Mouse (Mus musculus): ENCODE data around the gene Mccc2. TPM values are rescaled to one million over a fixed set of nuclear protein-coding genes. Genes with fewer than 3 reads are reported as not detected.

The Mccc2 gene
- polyA plus RNA-seq, 1 experiment, result 7.7 TPM

DNA sequence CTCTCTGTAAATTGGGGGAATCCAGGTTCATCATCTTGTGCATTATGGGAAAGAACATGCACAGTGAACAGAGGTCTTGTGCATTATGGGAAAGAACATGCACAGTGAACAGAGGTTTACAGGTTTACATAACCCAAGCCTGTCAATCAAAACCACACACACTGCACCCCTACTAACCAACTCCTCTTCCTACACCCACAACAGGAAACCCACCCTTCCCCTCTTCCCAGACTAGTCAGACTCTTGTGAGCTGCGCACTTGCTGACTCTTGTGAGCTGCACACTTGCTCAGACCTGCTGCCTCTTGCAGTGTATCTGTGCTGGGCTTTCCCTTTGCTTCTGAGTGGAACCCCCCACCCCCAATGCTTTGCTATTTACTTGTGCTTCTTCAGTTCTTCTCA, 83.0 kb downstream of the Mccc2 start:
- Histone ChIP-seq H3K27ac (ENCODE audit: control insufficient read depth, insufficient read depth, low read length) (no peak overlapping the region), H3K4me1 (replicated peaks; ENCODE audit: control insufficient read depth, insufficient read depth, low read length) (peaks cover 12% of the 10 kb centered on the region), H3K4me3 (ENCODE audit: control insufficient read depth, insufficient read depth, low read length) (no peak overlapping the region), H3K36me3 (ENCODE audit: control insufficient read depth, insufficient read depth, low read length) (no peaks in the 10 kb centered on the region), H3K27me3 (ENCODE audit: control insufficient read depth, insufficient read depth, low read length) (no peaks in the 10 kb centered on the region)
- peak; percentile 7 for DNase-seq
- WGBS, result 5% methylated on average over 1 of the region's 1 CpGs
- TF ChIP-seq CTCF (IDR thresholded peaks at IDR 0.05; ENCODE audit: borderline replicate concordance, control insufficient read depth, extremely low read depth, insufficient read depth, low read length, poor library complexity), result no peak
- TF ChIP-seq POLR2A (IDR thresholded peaks at IDR 0.05; ENCODE audit: control insufficient read depth, extremely low read depth, insufficient read depth, low read length, poor library complexity), result no peak

DNA sequence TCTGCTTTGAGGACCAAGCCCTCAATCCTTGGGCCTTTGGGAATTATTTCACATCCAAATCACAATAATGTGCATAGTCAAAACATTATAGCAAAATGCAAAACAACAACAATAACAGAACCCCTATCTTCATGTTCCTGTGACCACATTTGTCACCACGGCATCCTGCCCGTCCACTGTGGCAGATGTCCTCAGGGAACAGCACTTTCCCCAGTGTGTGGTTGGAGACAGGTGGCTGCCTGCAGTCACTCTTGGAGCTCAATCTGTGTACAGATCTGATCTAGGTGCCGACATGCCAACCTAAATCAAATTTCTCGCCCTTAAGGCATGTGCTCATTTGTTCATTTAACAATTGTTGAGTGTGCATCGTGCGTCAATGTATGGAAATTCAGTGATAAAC, 83.9 kb downstream of the Mccc2 start:
- 72% methylated on average over 6 of the region's 6 CpGs for WGBS
- Histone ChIP-seq H3K4me1 (replicated peaks; ENCODE audit: control insufficient read depth, insufficient read depth, low read length) (peaks cover 12% of the 10 kb centered on the region), H3K36me3 (ENCODE audit: control insufficient read depth, insufficient read depth, low read length) (no peaks in the 10 kb centered on the region), H3K4me3 (ENCODE audit: control insufficient read depth, insufficient read depth, low read length) (no peak overlapping the region), H3K27ac (ENCODE audit: control insufficient read depth, insufficient read depth, low read length) (no peak overlapping the region), H3K27me3 (ENCODE audit: control insufficient read depth, insufficient read depth, low read length) (no peaks in the 10 kb centered on the region)
- DNase-seq, result no peak
- TF ChIP-seq POLR2A (IDR thresholded peaks at IDR 0.05; ENCODE audit: control insufficient read depth, extremely low read depth, insufficient read depth, low read length, poor library complexity), result no peak
- no peak for TF ChIP-seq CTCF (IDR thresholded peaks at IDR 0.05; ENCODE audit: borderline replicate concordance, control insufficient read depth, extremely low read depth, insufficient read depth, low read length, poor library complexity)

DNA sequence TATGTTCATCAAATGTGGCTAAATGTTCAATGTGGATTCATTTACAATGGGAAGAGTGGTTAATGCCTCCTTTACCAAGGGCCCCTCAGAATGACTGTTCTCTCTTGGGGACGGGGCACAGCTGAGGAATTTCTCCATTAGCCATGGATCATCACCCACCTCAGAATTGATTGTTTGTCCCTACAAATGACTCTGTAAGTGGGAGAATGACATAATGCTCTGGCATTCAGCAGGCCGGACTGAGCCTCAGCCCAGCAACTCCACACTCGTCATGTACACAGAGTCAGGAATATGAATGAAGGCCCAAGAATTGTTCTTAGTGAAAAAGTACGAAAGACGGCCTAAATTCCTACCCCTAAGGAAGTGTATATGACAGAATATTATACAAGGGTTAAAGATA, 89.2 kb downstream of the Mccc2 start:
- H3K27ac ChIP-seq (ENCODE audit: control insufficient read depth, insufficient read depth, low read length), result no peak overlapping the region
- no peaks in the 10 kb centered on the region for H3K4me1 ChIP-seq (replicated peaks; ENCODE audit: control insufficient read depth, insufficient read depth, low read length)
- TF ChIP-seq CTCF (IDR thresholded peaks at IDR 0.05; ENCODE audit: borderline replicate concordance, control insufficient read depth, extremely low read depth, insufficient read depth, low read length, poor library complexity) (no peak), POLR2A (IDR thresholded peaks at IDR 0.05; ENCODE audit: control insufficient read depth, extremely low read depth, insufficient read depth, low read length, poor library complexity) (no peak)
- no peak for DNase-seq
- no peaks in the 10 kb centered on the region for H3K27me3 ChIP-seq (ENCODE audit: control insufficient read depth, insufficient read depth, low read length)
- WGBS, result 94% methylated on average over 5 of the region's 5 CpGs
- H3K36me3 ChIP-seq (ENCODE audit: control insufficient read depth, insufficient read depth, low read length), result no peaks in the 10 kb centered on the region
- no peak overlapping the region for H3K4me3 ChIP-seq (ENCODE audit: control insufficient read depth, insufficient read depth, low read length)

DNA sequence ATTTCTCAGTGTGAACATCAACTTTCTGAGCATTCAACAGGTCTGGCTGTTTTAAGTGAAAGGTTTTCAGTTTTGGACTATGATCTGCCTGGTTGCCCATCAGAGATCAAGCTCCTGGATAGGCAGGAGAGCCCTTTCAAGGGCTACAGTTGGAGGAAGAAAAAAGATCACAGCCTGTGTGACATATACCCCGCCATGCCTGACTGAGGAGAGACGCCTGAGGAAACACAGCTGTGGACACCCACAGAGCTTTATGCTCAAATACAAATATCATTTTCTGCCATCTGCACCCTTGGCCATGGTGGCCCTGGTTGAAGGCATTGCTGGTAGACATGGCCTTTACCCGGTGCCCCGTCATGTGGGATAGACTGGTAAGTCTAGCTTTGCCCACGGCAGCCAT, 99.8 kb downstream of the Mccc2 start:
- no peaks in the 10 kb centered on the region; the same call in 1 of the 2 replicates for H3K4me1 ChIP-seq (replicated peaks; ENCODE audit: control insufficient read depth, insufficient read depth, low read length)
- no peak for DNase-seq
- 86% methylated on average over 5 of the region's 5 CpGs for WGBS
- no peak overlapping the region for H3K27ac ChIP-seq (ENCODE audit: control insufficient read depth, insufficient read depth, low read length)
- TF ChIP-seq CTCF (IDR thresholded peaks at IDR 0.05; ENCODE audit: borderline replicate concordance, control insufficient read depth, extremely low read depth, insufficient read depth, low read length, poor library complexity), result no peak
- no peak for TF ChIP-seq POLR2A (IDR thresholded peaks at IDR 0.05; ENCODE audit: control insufficient read depth, extremely low read depth, insufficient read depth, low read length, poor library complexity)
- H3K4me3 ChIP-seq (ENCODE audit: control insufficient read depth, insufficient read depth, low read length), result no peak overlapping the region
- H3K36me3 ChIP-seq (ENCODE audit: control insufficient read depth, insufficient read depth, low read length), result no peaks in the 10 kb centered on the region
- H3K27me3 ChIP-seq (ENCODE audit: control insufficient read depth, insufficient read depth, low read length), result no peaks in the 10 kb centered on the region

DNA sequence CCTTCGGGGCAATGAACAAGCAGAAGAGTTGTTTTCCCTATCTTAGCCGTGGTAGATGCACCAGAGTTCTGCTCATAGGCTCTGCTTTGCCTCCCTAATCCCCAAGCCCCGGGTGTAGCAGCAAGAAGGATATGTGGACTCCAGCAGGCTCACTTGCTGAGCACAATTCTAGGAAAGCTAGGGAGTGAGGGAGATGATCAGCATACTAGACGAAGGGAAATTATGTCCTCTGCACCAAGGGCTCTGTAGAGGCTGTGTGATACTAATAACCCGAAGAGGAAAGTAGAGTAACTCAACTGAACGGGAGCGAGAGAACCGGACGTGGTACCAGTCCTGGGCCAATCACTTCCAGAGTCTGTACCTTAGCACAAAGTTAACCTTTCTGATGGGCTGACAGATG, 114.5 kb downstream of the Mccc2 start, which contains the start of gene Cartpt:
Gene Cartpt (minus strand): TSS at position 127 of the 400 bp plus-strand sequence.
- WGBS, result 53% methylated on average over 9 of the region's 9 CpGs
- H3K4me1 ChIP-seq (replicated peaks; ENCODE audit: control insufficient read depth, insufficient read depth, low read length), result no peaks in the 10 kb centered on the region
- H3K4me3 ChIP-seq (ENCODE audit: control insufficient read depth, insufficient read depth, low read length), result no peak within 1 kb of the TSS
- DNase-seq, result no peak
- H3K27me3 ChIP-seq (ENCODE audit: control insufficient read depth, insufficient read depth, low read length), result peaks cover 4% of the 10 kb centered on the region; the same call in 1 of the 2 replicates
- TF ChIP-seq POLR2A (IDR thresholded peaks at IDR 0.05; ENCODE audit: control insufficient read depth, extremely low read depth, insufficient read depth, low read length, poor library complexity) (no peak), CTCF (IDR thresholded peaks at IDR 0.05; ENCODE audit: borderline replicate concordance, control insufficient read depth, extremely low read depth, insufficient read depth, low read length, poor library complexity) (no peak)
- H3K27ac ChIP-seq (ENCODE audit: control insufficient read depth, insufficient read depth, low read length), result no peak within 1 kb of the TSS
- H3K36me3 ChIP-seq (ENCODE audit: control insufficient read depth, insufficient read depth, low read length), result no peaks in the 10 kb centered on the region

DNA sequence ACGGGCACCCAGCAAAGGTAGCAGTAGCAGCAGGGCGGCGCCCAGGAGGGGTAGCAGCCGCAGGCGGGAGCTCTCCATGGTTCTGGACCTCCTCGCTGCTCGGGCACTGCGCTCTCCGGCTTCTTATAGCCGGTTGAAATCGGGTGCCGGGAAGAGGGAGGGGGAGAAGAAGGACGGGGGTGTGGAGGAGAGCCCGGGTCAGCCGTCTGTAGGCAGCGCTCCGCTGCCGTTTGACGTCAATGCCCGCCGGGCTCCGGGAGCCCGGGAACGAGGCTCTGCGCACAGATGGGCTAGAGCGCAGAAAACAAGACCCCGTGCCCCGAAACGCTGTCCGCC, 114.9 kb downstream of the Mccc2 start:
- Histone ChIP-seq H3K27me3 (ENCODE audit: control insufficient read depth, insufficient read depth, low read length) (peaks cover 4% of the 10 kb centered on the region; the same call in 1 of the 2 replicates), H3K4me1 (replicated peaks; ENCODE audit: control insufficient read depth, insufficient read depth, low read length) (no peaks in the 10 kb centered on the region), H3K4me3 (ENCODE audit: control insufficient read depth, insufficient read depth, low read length) (no peak overlapping the region), H3K36me3 (ENCODE audit: control insufficient read depth, insufficient read depth, low read length) (no peaks in the 10 kb centered on the region), H3K27ac (ENCODE audit: control insufficient read depth, insufficient read depth, low read length) (no peak overlapping the region)
- WGBS, result 8% methylated on average over 30 of the region's 30 CpGs
- DNase-seq, result no peak
- TF ChIP-seq CTCF (IDR thresholded peaks at IDR 0.05; ENCODE audit: borderline replicate concordance, control insufficient read depth, extremely low read depth, insufficient read depth, low read length, poor library complexity), result no peak
- TF ChIP-seq POLR2A (IDR thresholded peaks at IDR 0.05; ENCODE audit: control insufficient read depth, extremely low read depth, insufficient read depth, low read length, poor library complexity), result no peak

Measured in thymus, adult 2 months (tissue).